Mouse (Mus musculus) ES-CJ7 (cell line): ENCODE data around the gene Atf7ip.
A peak's percentile ranks its signal among the peaks of the same experiment; 100 is the strongest.

Source experiments
- DNase-seq: peaks from one replicate; pipeline ENCODE4 v3.0.0; 2011; ENCODE audit warnings: low read depth, low spot score

Atf7ip gene

GRCm38 (mm10) chr6:136522658-136523057 lies 16.7 kb downstream of the Atf7ip start:
- no peak for DNase-seq

- peak; percentile 77 for DNase-seq
These were observed 18.8 kb downstream of the Atf7ip start for GRCm38 (mm10) chr6:136524751-136525150.

GRCm38 (mm10) chr6:136525567-136525966 lies 19.6 kb downstream of the Atf7ip start:
- DNase-seq: no peak

GRCm38 (mm10) chr6:136529156-136529555 lies 23.2 kb downstream of the Atf7ip start:
- DNase-seq: no peak

- DNase-seq: peak; percentile 62
These were observed 25.8 kb downstream of the Atf7ip start for GRCm38 (mm10) chr6:136531792-136532230.

- DNase-seq: peak; percentile 98
These were observed 26.7 kb downstream of the Atf7ip start for GRCm38 (mm10) chr6:136532535-136533291.

- DNase-seq: no peak
These were observed 27.8 kb downstream of the Atf7ip start for GRCm38 (mm10) chr6:136533804-136534203.

GRCm38 (mm10) chr6:136534444-136534843 lies 28.5 kb downstream of the Atf7ip start:
- no peak for DNase-seq

- no peak for DNase-seq
These were observed 29.2 kb downstream of the Atf7ip start for GRCm38 (mm10) chr6:136535176-136535575.

GRCm38 (mm10) chr6:136536121-136536520 lies 30.2 kb downstream of the Atf7ip start:
- no peak for DNase-seq

- no peak for DNase-seq
These were observed 35.4 kb downstream of the Atf7ip start for GRCm38 (mm10) chr6:136541350-136541749.

GRCm38 (mm10) chr6:136542105-136542504 lies 36.1 kb downstream of the Atf7ip start:
- no peak for DNase-seq

GRCm38 (mm10) chr6:136543164-136543563 lies 37.2 kb downstream of the Atf7ip start:
- DNase-seq: peak; percentile 90

- no peak for DNase-seq
These were observed 39.4 kb downstream of the Atf7ip start for GRCm38 (mm10) chr6:136545284-136545870.

GRCm38 (mm10) chr6:136546286-136546685 lies 40.3 kb downstream of the Atf7ip start:
- DNase-seq: no peak

- DNase-seq: peak; percentile 59
These were observed 41.0 kb downstream of the Atf7ip start for GRCm38 (mm10) chr6:136546987-136547386.

GRCm38 (mm10) chr6:136548041-136548770 lies 42.2 kb downstream of the Atf7ip start:
- no peak for DNase-seq

- DNase-seq: no peak
These were observed 42.8 kb downstream of the Atf7ip start for GRCm38 (mm10) chr6:136548796-136549195.

GRCm38 (mm10) chr6:136549606-136550005 lies 43.6 kb downstream of the Atf7ip start:
- no peak for DNase-seq

- DNase-seq: peak; percentile 82
These were observed 44.8 kb downstream of the Atf7ip start for GRCm38 (mm10) chr6:136550596-136551304.

GRCm38 (mm10) chr6:136551550-136552109 lies 45.7 kb downstream of the Atf7ip start:
- DNase-seq: no peak
